Mouse (Mus musculus) gastrocnemius, postnatal 14 days (tissue): ENCODE results near the gene 2310033P09Rik. TPM values are rescaled to one million over a fixed set of nuclear protein-coding genes. Genes with fewer than 3 reads are reported as not detected.

Source experiments
- DNase-seq: peaks from one replicate; pipeline ENCODE4 v3.0.0; 2021; ENCODE audit warnings: mixed read lengths
- intact Hi-C: fragments of 180-260 bp; cut with DNase I; formaldehyde crosslinking; loops from one replicate; pipeline ENCODE4 v1.15.1; 2025; ENCODE audit warnings: low total_unique reads
- long read RNA-seq, 2 experiments: library from polyadenylated mRNA; stranded (forward); transcript quantifications; one replicate each; pipeline ENCODE4 v2.0.0; 2021
- total RNA-seq, 2 experiments: library from RNA; stranded (reverse); gene quantifications; 2 replicates each; pipeline ENCODE4 v1.2.3; 2021

The 2310033P09Rik gene
- 1 to 10 TPM; 4.1 to 4.6 TPM for total RNA-seq
- long read RNA-seq, experiment 1, transcript 2310033P09Rik-201 (7 exons, 1,285 nt): major isoform, 6 of 9 reads
- long read RNA-seq, experiment 1, partial matches to known transcripts: 1 of 9 reads
- long read RNA-seq, experiment 1, other reads (novel, unspliced or antisense): 2 of 9 reads
- long read RNA-seq, experiment 2, transcript 2310033P09Rik-201 (7 exons, 1,285 nt): major isoform, 12 of 12 reads
- long read RNA-seq, experiment 2, partial matches to known transcripts: 0 of 12 reads
- long read RNA-seq, experiment 2, other reads (novel, unspliced or antisense): 0 of 12 reads

- intact Hi-C loops: no loop called here
- DNase-seq: peak; percentile 91
Measured at GRCm38 (mm10) chr11:59208153-59208831, at the start of gene 2310033P09Rik. TSS of gene 2310033P09Rik (plus strand) at chr11:59208321.

GRCm38 (mm10) chr11:59159099-59159498, 49.0 kb upstream of the 2310033P09Rik start:
- intact Hi-C loops: no loop called here
- DNase-seq: no peak

- intact Hi-C loops: no loop called here
- no peak for DNase-seq
Measured at GRCm38 (mm10) chr11:59159558-59159957, 48.6 kb upstream of the 2310033P09Rik start.

- intact Hi-C loops: no loop called here
- DNase-seq: peak; percentile 73
Measured at GRCm38 (mm10) chr11:59161398-59161797, 46.7 kb upstream of the 2310033P09Rik start.

- intact Hi-C loops: no loop called here
- DNase-seq: no peak
Measured at GRCm38 (mm10) chr11:59162443-59163254, 45.5 kb upstream of the 2310033P09Rik start.

- intact Hi-C loops: no loop called here
- DNase-seq: peak; percentile 96
Measured at GRCm38 (mm10) chr11:59163255-59164236, 44.6 kb upstream of the 2310033P09Rik start, which contains the start of gene Iba57. TSS of gene Iba57 (minus strand) at chr11:59163739.

- intact Hi-C loops: no loop called here
- DNase-seq: no peak
Measured at GRCm38 (mm10) chr11:59164384-59164783, 43.7 kb upstream of the 2310033P09Rik start.

- DNase-seq: no peak
- intact Hi-C loops: no loop called here
Measured at GRCm38 (mm10) chr11:59165616-59166241, 42.4 kb upstream of the 2310033P09Rik start.

GRCm38 (mm10) chr11:59169807-59170206, 38.3 kb upstream of the 2310033P09Rik start:
- no peak for DNase-seq
- intact Hi-C loops: no loop called here

- intact Hi-C loops: no loop called here
- DNase-seq: no peak
Measured at GRCm38 (mm10) chr11:59170549-59170948, 37.6 kb upstream of the 2310033P09Rik start.

GRCm38 (mm10) chr11:59174189-59174838, 33.8 kb upstream of the 2310033P09Rik start:
- no peak for DNase-seq

GRCm38 (mm10) chr11:59176475-59176874, 31.6 kb upstream of the 2310033P09Rik start:
- intact Hi-C loops: no loop called here
- no peak for DNase-seq

More at GRCm38 (mm10) chr11:59174189-59174838, 33.8 kb upstream of the 2310033P09Rik start:
- intact Hi-C loops: no loop called here

- intact Hi-C loops: no loop called here
- no peak for DNase-seq
Measured at GRCm38 (mm10) chr11:59176921-59177320, 31.2 kb upstream of the 2310033P09Rik start.

- intact Hi-C loops: no loop called here
- DNase-seq: peak; percentile 74
Measured at GRCm38 (mm10) chr11:59182864-59183331, 25.2 kb upstream of the 2310033P09Rik start, which contains the start of gene Gjc2. TSS of gene Gjc2 (minus strand) at chr11:59183213.

GRCm38 (mm10) chr11:59183821-59184220, 24.3 kb upstream of the 2310033P09Rik start:
- DNase-seq: peak; percentile 65
- intact Hi-C loops: no loop called here

- no peak for DNase-seq
- intact Hi-C loops: no loop called here
Measured at GRCm38 (mm10) chr11:59185490-59185889, 22.6 kb upstream of the 2310033P09Rik start.

GRCm38 (mm10) chr11:59187706-59188105, 20.4 kb upstream of the 2310033P09Rik start:
- no peak for DNase-seq
- intact Hi-C loops: no loop called here
